Mouse (Mus musculus) left cerebral cortex, adult 18-20 months (tissue): ENCODE results near the gene Golt1b. TPM values are rescaled to one million over a fixed set of nuclear protein-coding genes. Genes with fewer than 3 reads are reported as not detected.

ENCODE experiments used
- DNase-seq, 2 experiments: peaks; one replicate each; pipeline ENCODE4 v3.0.0; 2021 to 2022; ENCODE audit warnings: low spot score in 2 of 2, mixed read lengths in 1 of 2
- total RNA-seq, 2 experiments: library from RNA; stranded (reverse); gene quantifications; 2 replicates each; pipeline ENCODE4 v1.2.3; 2021

Gene Golt1b
- total RNA-seq, 2 experiments from 2014 or later: 35.7 to 36.1 TPM

DNA sequence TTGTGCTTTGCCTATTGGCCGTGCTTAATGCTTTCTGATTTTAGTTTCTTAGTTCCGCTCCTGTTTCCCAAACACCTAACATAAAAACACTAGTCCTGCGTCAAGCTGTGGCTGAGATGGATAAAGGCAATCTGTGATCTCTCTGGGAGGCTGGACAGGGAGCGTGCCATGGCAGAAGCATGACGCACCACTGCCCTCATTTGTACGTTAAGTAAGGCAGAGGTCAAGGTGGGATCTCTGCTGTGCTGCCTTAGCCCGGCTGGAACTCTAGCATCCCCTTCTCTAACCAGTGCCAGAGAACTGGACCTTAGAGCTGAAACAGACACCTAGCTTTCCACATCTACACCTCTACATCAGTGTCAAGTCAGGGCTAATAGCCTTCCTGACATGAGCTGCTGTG lies 5.4 kb upstream of the Golt1b start:
- no peak for DNase-seq

DNA sequence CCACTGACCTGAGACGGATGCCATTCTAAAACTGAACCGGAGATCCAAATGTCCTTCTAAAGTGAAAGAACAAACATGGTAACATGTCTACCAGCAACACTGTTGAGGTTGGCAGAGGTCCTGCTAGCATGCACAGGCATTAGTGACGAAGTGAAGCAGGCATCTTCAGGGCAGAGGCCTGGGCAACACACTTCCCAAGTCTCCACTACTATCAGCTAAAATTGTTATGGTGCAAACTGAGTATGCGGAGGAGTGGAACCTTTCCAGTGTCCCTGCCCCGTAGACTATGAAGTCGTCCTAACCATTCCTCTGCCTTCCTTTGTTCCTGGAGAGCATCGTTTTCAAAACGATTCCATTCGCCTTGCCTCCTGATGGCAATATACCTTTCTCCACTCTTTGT lies 2.5 kb upstream of the Golt1b start:
- DNase-seq: no peak

DNA sequence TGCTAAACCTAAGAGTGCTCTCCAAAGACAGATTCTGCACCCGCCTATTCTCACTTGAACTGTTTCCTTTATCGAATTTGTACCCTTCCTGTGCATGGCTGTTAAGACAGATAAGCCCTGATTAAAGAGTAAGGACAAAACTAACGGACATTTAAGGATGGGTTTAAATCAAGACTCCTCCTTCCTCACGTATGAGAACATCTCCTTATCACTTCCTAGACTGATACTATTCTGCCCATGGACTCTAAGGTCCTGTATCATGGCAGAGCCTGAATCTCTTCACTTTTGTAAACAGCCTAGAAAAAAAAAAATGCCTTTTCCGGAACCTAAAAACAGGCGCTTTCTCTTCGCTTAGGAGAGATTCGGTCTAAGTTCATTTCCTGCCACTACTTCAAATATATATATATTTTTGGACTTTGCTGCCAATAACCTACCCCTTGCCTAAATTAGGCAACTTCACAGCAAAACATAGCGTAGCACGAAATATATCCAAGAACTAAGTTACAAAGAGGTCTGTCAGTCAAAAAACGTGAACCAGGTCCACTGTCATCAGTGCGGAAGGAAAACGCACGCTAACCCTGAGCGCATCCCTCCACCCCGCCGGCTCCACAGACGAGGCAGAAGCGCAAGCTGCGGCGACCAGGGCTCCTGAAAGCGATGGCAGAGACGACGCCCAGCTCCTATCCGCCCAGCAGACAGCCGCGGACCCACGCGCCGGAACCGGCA lies 573 bp upstream of the Golt1b start:
- no peak for DNase-seq

DNA sequence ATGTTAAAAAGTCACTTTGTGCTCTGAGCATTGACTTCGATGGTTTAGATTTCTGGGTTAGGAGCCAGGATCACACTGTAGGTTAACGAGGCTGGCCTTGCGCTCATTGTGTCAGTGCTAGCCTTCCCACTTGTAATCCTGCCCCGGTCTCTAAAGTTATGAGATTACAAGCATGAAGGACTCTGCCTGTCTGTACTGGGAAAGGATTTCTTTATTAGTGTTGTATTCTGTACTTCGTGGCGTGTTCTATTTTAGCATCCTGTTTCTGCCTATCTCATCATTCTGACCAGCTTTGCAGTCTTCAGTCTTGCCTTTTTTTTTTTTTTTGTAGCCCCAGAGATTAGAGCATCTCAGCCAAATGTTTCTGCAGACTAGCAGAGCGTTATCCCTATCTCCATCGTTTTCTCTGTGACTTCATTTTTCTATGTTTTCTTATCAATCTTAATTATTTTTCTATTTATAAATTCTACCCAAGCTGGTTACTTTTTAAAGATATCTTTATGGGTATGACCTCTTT lies 792 bp downstream of the Golt1b start:
- no peak for DNase-seq

DNA sequence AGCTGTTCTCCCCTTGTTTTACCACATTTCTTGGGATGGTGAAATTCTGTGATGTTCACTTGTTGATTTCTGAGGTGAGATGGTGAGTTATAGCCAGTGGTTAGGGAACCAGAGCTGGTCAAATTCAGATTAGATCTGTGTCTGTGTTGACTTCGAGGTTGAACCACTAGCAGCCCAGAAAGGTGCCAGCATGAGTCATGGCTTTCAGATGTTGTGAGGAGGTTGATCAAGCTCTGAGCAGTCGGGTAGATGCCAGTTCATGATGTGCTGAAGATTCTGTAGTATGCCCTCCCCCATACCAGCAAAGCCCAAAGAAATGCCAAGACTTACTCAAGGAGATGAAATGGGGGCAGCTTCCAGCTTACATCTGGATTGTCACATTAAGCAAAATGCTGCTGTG lies 2.1 kb downstream of the Golt1b start:
- no peak for DNase-seq

DNA sequence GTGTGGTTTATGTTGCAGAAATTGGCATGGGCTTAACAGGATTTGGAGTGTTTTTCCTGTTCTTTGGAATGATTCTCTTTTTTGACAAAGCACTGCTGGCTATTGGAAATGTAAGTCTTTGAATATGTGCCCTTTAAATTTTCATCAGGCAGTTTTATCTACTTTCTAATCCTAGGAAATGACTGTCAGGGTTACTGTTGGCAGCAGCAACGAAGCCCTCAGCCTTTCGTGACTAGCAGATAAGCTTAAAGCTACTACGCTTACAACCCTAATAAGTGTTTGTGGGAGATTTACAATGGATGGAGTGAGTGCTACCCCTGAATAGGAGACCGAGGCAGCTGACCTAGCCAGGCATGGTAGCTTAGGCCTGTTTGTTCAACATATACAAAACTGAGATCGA lies 5.3 kb downstream of the Golt1b start:
- no peak for DNase-seq

DNA sequence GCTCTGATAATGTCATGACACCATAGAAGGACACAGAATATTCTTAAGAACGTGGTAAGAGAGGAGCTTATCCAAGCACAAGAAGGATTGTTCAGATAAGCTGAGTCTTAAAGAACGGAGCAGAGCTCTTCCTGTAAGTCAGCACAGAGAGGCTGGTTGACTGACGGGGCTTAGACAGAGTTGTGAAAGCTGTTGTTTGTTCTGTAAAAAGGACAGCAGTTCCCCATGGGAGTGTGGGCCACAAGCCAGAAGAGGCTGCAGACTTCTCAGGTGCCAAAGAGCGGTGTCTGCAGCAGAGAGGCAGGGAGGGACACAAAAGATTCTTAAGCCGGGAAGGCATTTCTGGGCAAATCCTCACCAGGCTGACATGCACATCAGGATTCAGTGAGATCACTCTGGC lies 7.6 kb downstream of the Golt1b start:
- DNase-seq: peak in 1 of 2 experiments; percentile 9

DNA sequence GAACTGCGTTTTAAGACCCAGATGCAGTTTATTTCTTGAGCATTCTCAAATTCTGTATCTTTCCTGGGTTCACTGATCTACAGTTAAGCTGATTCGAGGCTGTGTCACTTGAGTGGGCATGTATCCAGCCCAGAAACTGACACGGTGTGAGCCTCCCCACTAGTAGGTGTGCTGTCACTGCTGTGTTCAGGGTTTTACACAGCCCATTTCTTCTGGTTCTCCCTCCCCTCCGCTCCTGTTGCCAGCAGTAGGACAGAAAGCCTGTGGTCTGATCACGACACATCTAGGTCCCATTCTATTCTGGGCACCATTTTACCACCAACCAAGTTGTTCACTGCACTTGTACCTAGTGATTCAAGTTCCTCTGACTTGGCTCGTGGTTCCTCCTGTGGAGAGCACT lies 8.7 kb downstream of the Golt1b start:
- no peak for DNase-seq

DNA sequence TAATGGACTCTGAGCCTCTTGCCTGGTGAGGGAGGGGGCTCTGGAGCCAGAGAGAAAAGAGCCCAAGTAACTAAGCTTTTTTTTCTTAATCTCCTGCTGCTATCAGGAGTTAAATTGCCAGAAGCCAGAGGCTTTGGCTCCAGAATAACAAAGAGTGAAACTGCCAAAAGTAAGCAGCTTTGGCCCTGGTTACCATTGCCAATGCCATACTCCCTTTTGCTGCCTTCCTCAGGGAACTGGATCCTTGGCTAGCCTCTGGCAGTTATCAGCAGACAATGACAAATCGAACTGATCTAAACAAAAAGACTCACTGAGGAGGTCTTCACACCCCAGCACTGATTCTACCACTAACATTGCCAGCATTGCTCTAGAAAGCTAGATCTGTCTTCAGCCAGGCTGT lies 24.1 kb downstream of the Golt1b start:
- no peak for DNase-seq

DNA sequence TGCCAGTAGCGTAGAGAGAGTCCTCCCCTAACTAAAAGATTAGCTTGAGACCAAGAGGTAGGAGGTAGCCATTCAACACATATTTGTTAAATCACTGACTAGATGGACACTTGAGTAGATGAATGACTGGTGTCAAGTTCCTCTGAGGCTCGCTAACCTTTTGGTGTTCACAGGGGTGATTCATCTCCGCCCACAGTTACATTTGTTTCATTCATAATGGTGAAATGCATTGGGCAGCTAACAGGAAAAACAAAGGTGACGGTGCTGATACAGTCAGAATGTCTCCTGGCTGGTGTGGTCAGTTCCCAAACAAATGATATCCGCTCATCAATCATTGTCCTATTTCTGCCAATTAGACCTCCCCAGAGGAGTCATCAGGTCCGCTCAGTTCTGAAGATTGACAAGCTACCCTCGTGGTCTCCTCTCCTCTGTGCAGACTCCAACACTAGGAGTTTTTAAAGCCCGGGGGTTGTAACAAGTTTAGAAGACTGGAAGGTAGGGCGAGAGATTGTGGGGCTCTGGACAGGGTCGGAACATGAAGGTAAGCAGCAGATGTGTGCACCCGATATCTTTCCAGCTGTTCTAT lies 26.0 kb downstream of the Golt1b start, which contains the start of gene Spx:
Gene Spx, plus strand, starts transcription at position 536 of the 586 bp plus-strand sequence.
- no peak for DNase-seq

DNA sequence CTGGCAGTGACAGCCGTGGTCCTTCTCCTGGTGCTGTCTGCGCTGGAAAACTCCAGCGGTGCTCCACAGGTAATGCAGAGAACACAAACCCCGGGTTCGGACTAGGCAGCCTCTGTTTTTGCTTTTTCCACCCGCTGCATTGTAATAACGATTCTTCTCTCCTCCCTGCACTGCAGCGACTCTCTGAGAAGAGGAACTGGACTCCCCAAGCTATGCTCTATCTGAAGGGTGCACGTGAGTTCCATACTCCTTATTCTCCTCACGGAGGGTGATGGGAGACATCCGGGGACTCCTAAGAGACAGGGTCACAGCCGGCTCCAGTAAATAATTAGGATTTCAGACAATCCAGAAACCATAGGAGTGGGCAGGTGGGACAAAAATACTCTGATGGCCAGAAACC lies 26.8 kb downstream of the Golt1b start:
- no peak for DNase-seq

DNA sequence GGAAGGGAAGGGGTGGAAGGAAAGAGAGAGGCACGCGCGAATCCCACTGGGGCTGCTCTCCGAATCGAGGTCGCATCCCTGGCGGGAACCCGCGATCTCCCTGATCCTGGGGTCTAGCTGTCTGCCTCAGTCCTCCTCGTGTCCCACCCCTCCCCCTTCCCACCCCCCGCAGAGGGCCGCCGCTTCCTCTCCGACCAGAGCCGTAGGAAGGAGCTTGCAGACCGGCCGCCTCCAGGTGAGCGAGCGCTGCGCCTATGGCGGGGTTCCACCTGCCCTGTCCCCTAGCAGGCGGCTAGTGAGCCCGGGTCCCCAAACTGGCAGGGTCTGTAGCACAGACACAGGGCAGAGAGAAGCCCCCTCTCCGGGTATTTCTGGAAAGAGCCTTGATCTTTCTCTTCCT lies 27.6 kb downstream of the Golt1b start:
- DNase-seq: no peak

DNA sequence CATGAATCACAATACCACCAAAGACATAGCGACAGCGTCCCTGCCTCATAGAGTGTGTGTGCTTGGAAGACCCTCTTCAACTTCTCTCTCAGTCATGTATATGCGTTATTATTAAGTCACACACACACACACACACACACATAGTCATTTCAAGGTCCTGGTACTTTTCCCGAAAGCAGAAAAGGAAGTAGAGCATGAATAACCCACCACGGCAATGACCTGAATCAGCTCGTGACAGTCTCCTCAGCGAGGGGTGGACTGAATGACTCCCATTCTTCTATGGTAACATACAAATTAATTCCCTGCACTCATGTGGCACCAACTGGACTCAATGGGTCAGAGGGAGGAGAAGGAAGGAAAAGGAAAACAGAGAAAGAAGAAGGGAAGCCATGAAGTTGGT lies 38.0 kb downstream of the Golt1b start:
- no peak for DNase-seq

DNA sequence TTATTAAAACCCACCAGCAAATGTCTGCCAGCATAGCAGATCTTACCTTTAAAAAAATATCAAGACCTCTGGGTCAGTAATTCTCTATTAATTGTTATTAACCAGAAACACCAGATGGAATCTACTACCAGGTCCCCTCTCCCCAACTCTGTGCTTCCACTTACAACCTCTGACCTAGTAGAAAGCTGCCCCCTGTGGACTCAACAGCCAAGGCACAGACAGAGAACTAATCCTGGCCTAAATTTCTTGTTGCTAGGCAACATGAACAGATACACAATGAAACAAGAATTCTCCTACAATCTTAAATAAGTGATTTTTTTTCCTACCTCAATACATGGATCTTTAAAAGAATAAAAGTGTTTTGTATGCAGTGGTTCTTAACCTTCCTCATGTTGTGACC lies 42.1 kb downstream of the Golt1b start:
- DNase-seq: no peak

DNA sequence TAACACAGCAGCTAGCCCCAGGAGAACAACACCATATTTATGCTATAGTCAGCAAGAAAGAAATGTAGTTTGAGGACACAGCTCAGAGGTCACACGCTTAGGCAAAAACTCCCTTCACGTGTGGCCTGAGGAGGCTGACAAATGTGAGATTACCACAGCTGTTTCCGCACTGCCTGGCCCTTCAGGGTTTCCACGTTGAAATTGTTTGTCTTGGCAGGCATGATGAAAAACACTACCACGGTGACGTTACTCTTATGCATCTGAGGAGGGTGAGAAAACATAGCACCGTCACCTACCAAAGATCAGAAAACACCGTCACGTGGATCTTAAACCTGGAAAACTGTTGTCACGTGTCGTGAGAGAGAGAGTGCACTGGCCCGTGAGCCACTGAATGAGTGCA lies 64.4 kb downstream of the Golt1b start:
- DNase-seq: no peak

DNA sequence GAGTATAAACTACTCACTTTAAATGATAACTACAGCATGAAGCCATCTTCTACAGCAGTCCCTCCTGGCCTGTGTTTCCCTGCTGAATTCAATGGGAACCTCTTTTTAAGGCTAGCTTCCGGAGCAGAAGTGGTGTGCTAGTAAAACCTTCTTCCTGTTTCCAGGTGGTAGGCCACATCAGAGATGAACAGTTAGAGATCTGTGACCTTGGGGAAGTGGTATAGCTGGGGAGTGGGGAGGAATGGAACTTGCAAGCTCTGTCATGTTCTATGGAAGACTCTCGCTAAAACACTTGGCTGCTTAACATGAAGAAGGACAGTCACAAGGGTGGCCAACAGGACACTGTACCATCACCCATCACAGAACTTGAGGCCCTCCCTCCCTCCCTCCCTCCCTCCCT lies 66.3 kb downstream of the Golt1b start:
- no peak for DNase-seq

Other genes with a start within 250 kb of the Golt1b start
- gene Slco1a6, start 178.7 kb upstream of the Golt1b start, total RNA-seq: under 1 TPM in 1 of 2 experiments, not detected in 1; 0.87 TPM
- gene Iapp, start 88.8 kb upstream of the Golt1b start, total RNA-seq: not detected
- gene Slco1a5, start 64.2 kb upstream of the Golt1b start, total RNA-seq: not detected
- 10 to 100 TPM; 16.1 to 17.6 TPM for gene Pyroxd1, start 41.6 kb upstream of the Golt1b start, total RNA-seq
- 10 to 100 TPM; 22.1 to 23.1 TPM for gene Recql, start 134 bp upstream of the Golt1b start, total RNA-seq
- gene Spx, start 26.2 kb downstream of the Golt1b start, total RNA-seq: 1 to 10 TPM; 1.6 to 2.0 TPM
- gene Gys2, start 85.9 kb downstream of the Golt1b start, total RNA-seq: not detected
- gene Ldhb, start 120.7 kb downstream of the Golt1b start, total RNA-seq: 100 to 1,000 TPM; 874 to 889 TPM
- gene Kcnj8, start 184.4 kb downstream of the Golt1b start, total RNA-seq: 1 to 10 TPM; 2.3 to 2.5 TPM